Mouse (Mus musculus) frontal cortex, adult 2 months (tissue): ENCODE data around the gene Mrpl50. TPM values are rescaled to one million over a fixed set of nuclear protein-coding genes. Genes with fewer than 3 reads are reported as not detected.
"Not testable (repeated sequence)": the region's sequence is repeated elsewhere in the genome, so short reads cannot be mapped to it uniquely, and the experiment has no call there.

Source experiments
- DNase-seq, 2 experiments: peaks; one replicate each; pipeline ENCODE4 v3.0.0; 2022; ENCODE audit warnings: low spot score in 1 of 2; ENCODE audit errors: extremely low spot score in 1 of 2
- polyA plus RNA-seq: library from polyadenylated mRNA; depleted of rRNA; stranded (reverse); fragments of >200 nt; gene quantifications from 2 replicates; pipeline ENCODE4 v1.2.3, GENCODE M21; 2012; rRNA removed

The Mrpl50 gene
- polyA plus RNA-seq, 1 experiment = 19.6 TPM

- DNase-seq = not testable (repeated sequence)
These were observed 10.6 kb downstream of the Mrpl50 start for GRCm38 (mm10) chr4:49510236-49510835.

GRCm38 (mm10) chr4:49509183-49509582, 11.7 kb downstream of the Mrpl50 start:
- DNase-seq = no peak

GRCm38 (mm10) chr4:49506386-49506785, 14.5 kb downstream of the Mrpl50 start, which contains the start of gene Baat:
Gene Baat, minus strand, starts transcription at chr4:49506557.
- no peak for DNase-seq

GRCm38 (mm10) chr4:49503563-49503962, 17.3 kb downstream of the Mrpl50 start:
- DNase-seq = no peak

- DNase-seq = not testable (repeated sequence)
These were observed 34.8 kb downstream of the Mrpl50 start for GRCm38 (mm10) chr4:49485934-49486650.

- DNase-seq = no peak
These were observed 35.5 kb downstream of the Mrpl50 start for GRCm38 (mm10) chr4:49485442-49485841.

- no peak for DNase-seq
These were observed 40.0 kb downstream of the Mrpl50 start for GRCm38 (mm10) chr4:49480896-49481295.

- DNase-seq = no peak
These were observed 40.7 kb downstream of the Mrpl50 start for GRCm38 (mm10) chr4:49480104-49480760.

- DNase-seq = not testable (repeated sequence)
These were observed 41.9 kb downstream of the Mrpl50 start for GRCm38 (mm10) chr4:49479035-49479434.

- no peak for DNase-seq
These were observed 42.6 kb downstream of the Mrpl50 start for GRCm38 (mm10) chr4:49478118-49478877.

- no peak for DNase-seq
These were observed 46.3 kb downstream of the Mrpl50 start for GRCm38 (mm10) chr4:49474583-49474982.

GRCm38 (mm10) chr4:49473435-49474100, 47.3 kb downstream of the Mrpl50 start, which contains the start of gene Acnat1:
Gene Acnat1, minus strand, starts transcription at chr4:49473912.
- DNase-seq = no peak

GRCm38 (mm10) chr4:49469435-49470151, 51.3 kb downstream of the Mrpl50 start:
- DNase-seq = no peak

- DNase-seq = no peak
These were observed 53.5 kb downstream of the Mrpl50 start for GRCm38 (mm10) chr4:49467360-49467759.

Other genes starting within 250 kb of the Mrpl50 start
- gene Acnat2, start 112.9 kb downstream of the Mrpl50 start, polyA plus RNA-seq = not detected in 2 replicates
- not detected in 2 replicates for gene Acnat1, start 47.2 kb downstream of the Mrpl50 start, polyA plus RNA-seq
- gene Baat, start 14.5 kb downstream of the Mrpl50 start, polyA plus RNA-seq = 0.08 and 0.14 TPM in 2 replicates
- 3.3 and 3.6 TPM in 2 replicates for gene Zfp189, start 83 bp upstream of the Mrpl50 start, polyA plus RNA-seq
- gene Aldob, start 28.5 kb upstream of the Mrpl50 start, polyA plus RNA-seq = 3.3 and 3.7 TPM in 2 replicates
- gene Tmem246, start 76.8 kb upstream of the Mrpl50 start, polyA plus RNA-seq = 67.2 and 73.6 TPM in 2 replicates
- gene Rnf20, start 110.9 kb upstream of the Mrpl50 start, polyA plus RNA-seq = 69.8 and 74.9 TPM in 2 replicates
- 0.32 and 0.36 TPM in 2 replicates for gene Ppp3r2, start 160.9 kb upstream of the Mrpl50 start, polyA plus RNA-seq